Mouse (Mus musculus): ENCODE measurements around the gene Nfrkb. TPM values are rescaled to one million over a fixed set of nuclear protein-coding genes. Genes with fewer than 3 reads are reported as not detected.

Gene Nfrkb
- polyA plus RNA-seq, 1 experiment from 2014 or later, result 24.5 TPM

DNA sequence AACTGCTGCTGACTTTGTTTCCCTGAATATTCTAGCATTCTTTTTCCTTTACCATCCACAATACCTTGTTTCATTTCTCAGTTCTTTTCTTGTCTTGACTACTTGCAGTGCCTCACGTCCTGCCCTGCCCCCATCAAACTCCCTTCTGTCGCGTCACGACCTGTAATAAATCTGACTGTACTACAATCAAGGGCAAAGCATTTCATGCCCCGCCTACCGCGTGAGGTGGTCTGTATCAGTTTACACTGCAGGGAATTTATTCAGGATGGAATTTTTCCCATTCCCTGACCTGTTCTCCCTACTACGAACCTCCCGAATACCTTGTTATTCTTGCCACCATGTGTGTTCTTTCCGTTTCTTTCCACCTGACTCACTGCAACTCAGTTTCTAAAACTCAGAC lies 66.2 kb downstream of the Nfrkb start:
- WGBS, result 53% methylated on average over 10 of the region's 10 CpGs
- ATAC-seq (ENCODE audit: low FRiP score), result no peak
- no peak overlapping the region for H3K9ac ChIP-seq (replicated peaks)

DNA sequence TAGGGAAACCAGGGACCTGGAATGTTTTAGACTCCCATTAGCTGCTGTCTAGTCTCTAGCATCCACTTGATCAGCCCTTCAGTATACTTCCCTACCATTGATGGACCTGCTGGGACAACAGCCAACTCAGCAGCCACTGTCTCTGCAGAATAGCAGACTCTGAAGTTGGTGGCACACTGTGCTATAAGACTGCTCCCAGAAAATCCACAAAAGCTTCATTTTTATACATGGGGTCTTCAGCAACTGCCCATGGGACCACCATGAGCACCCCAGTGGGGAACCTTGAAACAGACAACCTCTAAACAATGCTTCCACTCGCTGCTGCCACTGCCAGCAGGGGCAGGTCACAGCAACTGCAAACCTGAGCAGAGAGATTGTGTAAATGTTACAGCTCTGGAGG lies 68.4 kb downstream of the Nfrkb start:
- Histone ChIP-seq H3K9me3 (replicated peaks) (no peaks in the 10 kb centered on the region), H3K4me2 (no peak overlapping the region), H3K4me1 (no peaks in the 10 kb centered on the region), H3K9ac (replicated peaks) (no peak overlapping the region), H3K36me3 (no peaks in the 10 kb centered on the region), H3K4me3 (replicated peaks) (no peak overlapping the region), H3K27ac (replicated peaks) (no peak overlapping the region), H3K27me3 (replicated peaks) (no peaks in the 10 kb centered on the region)
- 55% methylated on average over 1 of the region's 1 CpGs for WGBS
- no peak for ATAC-seq (ENCODE audit: low FRiP score)

More for the DNA sequence above, 66.2 kb downstream of the Nfrkb start:
- no peaks in the 10 kb centered on the region for H3K4me1 ChIP-seq
- no peaks in the 10 kb centered on the region for H3K36me3 ChIP-seq
- H3K4me3 ChIP-seq (replicated peaks), result no peak overlapping the region
- H3K4me2 ChIP-seq, result no peak overlapping the region
- H3K9me3 ChIP-seq (replicated peaks), result no peaks in the 10 kb centered on the region
- H3K27me3 ChIP-seq (replicated peaks), result no peaks in the 10 kb centered on the region
- no peak overlapping the region for H3K27ac ChIP-seq (replicated peaks)

- no peak for ATAC-seq (ENCODE audit: low FRiP score)
- no peak overlapping the region for H3K9ac ChIP-seq (replicated peaks)
These were observed 77.2 kb downstream of the Nfrkb start for GRCm38 (mm10) chr9:31463190-31463589.

GRCm38 (mm10) chr9:31463692-31464474 lies 77.9 kb downstream of the Nfrkb start, which contains the start of gene Tmem45b:
Tmem45b (minus strand) TSS chr9:31464462.
- Histone ChIP-seq H3K27me3 (replicated peaks) (peaks cover 32% of the 10 kb centered on the region), H3K9me3 (replicated peaks) (no peaks in the 10 kb centered on the region), H3K4me1 (peaks cover 9% of the 10 kb centered on the region), H3K36me3 (no peaks in the 10 kb centered on the region), H3K9ac (replicated peaks) (no peak within 1 kb of the TSS), H3K4me3 (replicated peaks) (peak within 1 kb of the TSS; percentile 19), H3K4me2 (peak within 1 kb of the TSS; percentile 48), H3K27ac (replicated peaks) (no peak within 1 kb of the TSS)
- no peak for ATAC-seq (ENCODE audit: low FRiP score)
- 7% methylated on average over 33 of the region's 33 CpGs for WGBS

More at GRCm38 (mm10) chr9:31463190-31463589, 77.2 kb downstream of the Nfrkb start:
- H3K4me1 ChIP-seq, result peaks cover 9% of the 10 kb centered on the region
- H3K9me3 ChIP-seq (replicated peaks), result no peaks in the 10 kb centered on the region
- no peak overlapping the region for H3K27ac ChIP-seq (replicated peaks)
- WGBS, result 42% methylated on average over 9 of the region's 9 CpGs
- H3K36me3 ChIP-seq, result no peaks in the 10 kb centered on the region
- H3K27me3 ChIP-seq (replicated peaks), result peaks cover 32% of the 10 kb centered on the region
- no peak overlapping the region for H3K4me3 ChIP-seq (replicated peaks)
- H3K4me2 ChIP-seq, result peak overlapping the region; percentile 48

Other genes with a start within 250 kb of the Nfrkb start
- gene Aplp2, start 174.4 kb upstream of the Nfrkb start, polyA plus RNA-seq (2015; fragmentation: Nextera tagmentation; extraction: Ambion mirVana), result 450 and 456 TPM in 2 replicates
- gene Prdm10, start 105.7 kb upstream of the Nfrkb start, polyA plus RNA-seq (2015; fragmentation: Nextera tagmentation; extraction: Ambion mirVana), result 6.4 and 7.3 TPM in 2 replicates
- 0.20 and 3.8 TPM in 2 replicates for gene Tmem45b, start 78.3 kb downstream of the Nfrkb start, polyA plus RNA-seq (2015; fragmentation: Nextera tagmentation; extraction: Ambion mirVana)

Data from neural tube, embryonic 15.5 days (tissue).